Mouse (Mus musculus) granulocyte monocyte progenitor cell, adult 5-6 weeks (primary cell): ENCODE data around the gene Gm28372. TPM values are rescaled to one million over a fixed set of nuclear protein-coding genes. Genes with fewer than 3 reads are reported as not detected.
"Not testable (repeated sequence)": the region's sequence is repeated elsewhere in the genome, so short reads cannot be mapped to it uniquely, and the experiment has no call there.

Experiments
- ATAC-seq: replicated peaks from 2 replicates; pipeline ENCODE4 v1.8.0; 2016; ENCODE audit warnings: mild to moderate bottlenecking, moderate TSS enrichment, inconsistent platforms; ENCODE audit not compliant: poor library complexity, severe bottlenecking
- total RNA-seq, 2 experiments: library from RNA; stranded (forward) in 1 of 2; stranded (reverse) in 1 of 2; fragments of 200-712, 200-1000 nt in 1 of 2; fragments of >200 nt in 1 of 2; fragmentation: Nextera tagmentation in 1 of 2; gene quantifications; 2 replicates each; pipeline ENCODE4 v1.2.3; 2014 to 2017

The Gm28372 gene
- total RNA-seq (2014; fragmentation: Nextera tagmentation) (not detected in 2 replicates), total RNA-seq (2017) (not detected in 2 replicates)

DNA sequence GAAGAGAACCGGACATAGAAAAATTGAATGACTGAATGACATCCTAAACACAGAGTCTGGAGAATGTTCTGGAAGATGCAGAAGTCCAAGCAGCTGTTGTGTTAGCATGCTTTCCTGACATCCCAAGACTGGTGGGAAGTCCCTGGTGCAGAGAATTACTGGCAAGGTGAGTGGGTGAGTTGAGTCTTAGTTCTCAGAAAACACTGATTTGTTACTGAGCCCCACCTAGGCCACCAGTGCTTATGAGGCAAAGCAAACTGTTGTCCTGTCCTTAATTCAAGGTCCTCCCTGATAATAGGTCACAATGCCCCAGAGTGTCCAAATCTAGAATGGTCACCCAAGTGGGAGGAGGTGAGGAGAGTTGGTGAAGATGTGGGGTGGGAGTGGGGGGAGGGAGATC lies at the start of gene Gm28372, which contains the start of gene 1700020A23Rik:
Gene Gm28372 (plus strand): TSS at position 301 of the 400 bp plus-strand sequence.
Gene 1700020A23Rik (plus strand): TSS at position 321 of the 400 bp plus-strand sequence.
- ATAC-seq = no peak

GRCm38 (mm10) chr2:130357551-130357950 lies 47.5 kb upstream of the Gm28372 start:
- no peak for ATAC-seq

DNA sequence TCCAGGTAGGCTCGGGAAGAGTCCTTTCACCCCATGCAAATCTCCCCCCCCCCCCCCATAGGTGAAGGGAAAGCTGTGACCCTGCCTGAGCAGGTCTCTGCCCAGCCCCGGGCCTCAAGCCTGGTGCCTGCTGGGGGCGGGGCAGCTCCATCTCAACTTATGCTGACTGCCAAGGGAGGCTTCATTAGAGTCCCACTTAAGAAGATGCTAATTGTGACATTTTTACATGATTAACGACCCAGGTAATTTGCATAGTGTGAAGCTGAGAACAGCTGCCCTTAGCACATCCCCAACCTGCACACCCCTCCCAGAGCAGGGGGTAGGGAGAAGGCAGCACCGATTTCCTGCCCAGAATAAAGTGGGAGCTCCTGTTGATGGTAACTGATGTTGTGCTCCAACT lies 46.2 kb upstream of the Gm28372 start:
- ATAC-seq = no peak

GRCm38 (mm10) chr2:130362511-130363026 lies 42.5 kb upstream of the Gm28372 start:
- ATAC-seq = peak; percentile 53; the same call in 1 of the 2 replicates

GRCm38 (mm10) chr2:130365211-130366094 lies 39.6 kb upstream of the Gm28372 start:
- ATAC-seq = peak; percentile 41; the same call in 1 of the 2 replicates

DNA sequence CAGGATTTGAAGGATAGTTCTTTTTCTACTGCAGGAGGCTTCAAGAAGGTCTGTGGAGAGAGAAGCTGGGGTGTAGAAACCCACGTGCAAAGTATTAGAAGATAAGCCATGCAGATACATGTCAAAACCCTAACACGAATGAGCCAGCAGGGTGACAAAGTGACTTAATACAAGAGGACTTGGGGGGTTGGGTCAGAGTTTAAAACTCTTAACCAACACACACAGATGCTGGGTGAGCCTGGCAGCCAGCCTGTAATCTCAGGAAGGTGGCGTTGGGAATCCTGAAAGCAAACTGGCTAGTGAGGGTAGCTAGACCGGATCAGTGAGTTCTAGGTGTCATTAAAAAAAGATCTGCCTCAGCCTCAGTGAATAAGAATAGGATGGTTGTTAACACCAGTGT lies 37.7 kb upstream of the Gm28372 start:
- ATAC-seq = no peak

DNA sequence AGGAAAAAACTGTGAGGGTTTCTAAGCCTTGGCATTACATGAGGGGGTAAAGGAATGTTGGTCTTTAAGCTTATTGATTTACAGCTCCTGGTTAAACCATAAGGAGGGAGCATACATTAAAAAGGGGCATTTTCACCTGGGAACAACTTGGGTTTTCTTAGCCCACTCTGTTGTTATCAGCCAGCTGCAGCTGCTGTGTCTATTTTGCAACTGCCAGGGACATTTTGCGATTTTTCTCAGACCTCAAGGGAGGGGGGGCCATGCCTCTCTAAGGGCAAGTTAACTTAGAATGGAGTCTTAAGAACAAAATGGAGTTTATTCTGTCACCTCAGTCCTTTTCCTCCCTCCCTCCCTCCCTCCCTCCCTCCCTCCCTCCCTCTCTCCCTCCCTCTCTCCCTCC lies 32.0 kb upstream of the Gm28372 start:
- not testable (repeated sequence) for ATAC-seq

DNA sequence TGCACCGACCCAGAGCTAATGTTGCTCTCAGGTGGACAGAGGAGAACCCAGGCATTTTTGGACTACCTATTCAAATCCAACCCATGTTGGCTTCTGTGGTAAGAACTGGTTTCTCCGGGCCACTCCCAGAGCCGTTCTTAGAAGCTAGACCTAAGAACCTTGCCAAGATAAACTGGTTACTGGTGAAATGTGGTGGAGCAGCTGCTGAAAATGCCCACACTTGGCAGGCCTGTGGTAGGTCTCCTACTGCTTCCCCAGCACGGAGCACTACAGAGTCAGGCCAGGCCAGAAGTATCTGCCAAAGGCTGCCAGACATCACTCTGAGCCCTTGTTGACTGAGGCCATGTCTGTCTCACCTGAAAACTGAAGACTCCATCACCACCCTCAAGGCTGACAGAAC lies 30.1 kb upstream of the Gm28372 start:
- no peak for ATAC-seq

- no peak for ATAC-seq
These were observed 21.8 kb upstream of the Gm28372 start for GRCm38 (mm10) chr2:130383205-130383604.

GRCm38 (mm10) chr2:130383895-130384294 lies 21.1 kb upstream of the Gm28372 start:
- no peak for ATAC-seq

DNA sequence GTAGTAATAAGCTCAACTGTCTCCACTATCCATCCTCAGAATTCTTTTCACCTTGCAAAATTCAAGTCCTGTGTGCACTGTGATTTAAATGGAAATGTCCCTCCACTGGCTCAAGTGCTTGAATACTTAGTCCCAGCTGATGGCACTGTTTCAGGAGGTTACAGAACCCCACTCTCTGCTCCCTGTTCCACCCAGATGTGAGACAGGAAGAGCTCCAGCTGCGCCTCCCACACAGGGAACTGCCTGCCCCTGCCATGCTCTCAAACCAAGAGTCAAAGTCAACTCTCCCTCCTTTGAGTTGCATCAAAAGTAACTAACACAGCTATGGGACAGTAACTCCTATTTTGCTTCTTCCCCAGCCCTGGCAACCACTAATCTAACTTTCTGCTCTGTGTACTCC lies 18.8 kb upstream of the Gm28372 start:
- no peak for ATAC-seq

GRCm38 (mm10) chr2:130388796-130389195 lies 16.2 kb upstream of the Gm28372 start:
- peak; percentile 58; the same call in 1 of the 2 replicates for ATAC-seq

DNA sequence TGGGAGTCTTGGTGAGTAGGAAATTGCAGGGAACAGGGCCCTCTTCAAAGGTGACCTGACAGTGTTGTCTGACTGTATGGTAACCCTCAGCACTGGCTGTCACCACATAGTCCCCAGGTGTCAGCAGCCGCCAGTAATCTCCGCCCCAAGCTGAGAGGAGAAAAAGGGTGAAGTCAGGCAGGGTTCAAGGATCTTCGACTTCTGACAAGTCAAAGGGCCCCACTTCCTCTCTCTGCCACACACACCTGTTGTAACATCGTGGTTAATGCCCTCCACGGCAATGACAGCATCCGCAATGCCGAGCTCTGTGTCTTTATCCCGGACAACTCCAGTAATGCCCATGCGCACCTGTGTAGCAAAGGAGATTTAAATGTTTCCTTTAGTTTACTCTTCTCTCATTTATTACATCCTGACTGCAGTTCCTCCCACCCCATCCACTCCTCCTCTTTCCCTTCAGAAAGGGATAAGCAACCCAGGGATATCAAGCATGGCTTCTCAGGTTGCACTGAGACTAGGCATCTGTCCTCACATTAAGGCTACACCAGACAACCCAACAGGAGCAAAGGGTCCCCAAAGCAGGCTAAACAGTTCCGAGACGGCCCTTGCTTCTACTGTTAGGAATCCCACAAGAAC lies 13.9 kb upstream of the Gm28372 start:
- ATAC-seq = no peak

DNA sequence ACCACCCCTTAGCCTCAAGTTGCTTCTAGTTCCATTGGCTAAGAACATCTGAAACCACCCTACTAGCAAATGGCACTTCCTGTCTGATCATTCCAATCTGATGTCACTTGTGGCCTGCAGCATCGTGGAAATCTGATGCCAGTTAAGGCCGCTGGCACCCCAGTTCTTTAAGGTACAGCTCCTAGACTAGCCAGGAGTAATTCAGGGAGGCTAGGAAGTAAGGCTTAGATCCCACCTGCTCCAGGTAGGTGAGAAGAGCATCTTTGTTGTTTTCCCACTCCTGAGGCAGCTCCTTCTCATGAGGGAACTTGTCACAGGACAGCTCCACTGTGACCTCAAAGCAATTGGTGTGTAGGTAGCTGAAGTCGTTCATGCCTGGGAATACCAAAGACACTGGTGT lies 12.2 kb upstream of the Gm28372 start:
- no peak for ATAC-seq

GRCm38 (mm10) chr2:130395696-130396095 lies 9.3 kb upstream of the Gm28372 start:
- no peak for ATAC-seq

GRCm38 (mm10) chr2:130397186-130397985 lies 7.7 kb upstream of the Gm28372 start, which contains the start of gene Cpxm1:
Gene Cpxm1 (minus strand): TSS chr2:130397574.
- peak; percentile 53 for ATAC-seq

- peak; percentile 53 for ATAC-seq
These were observed 6.9 kb upstream of the Gm28372 start for GRCm38 (mm10) chr2:130398091-130398490.

- ATAC-seq = no peak
These were observed 5.0 kb upstream of the Gm28372 start for GRCm38 (mm10) chr2:130400046-130400445.

DNA sequence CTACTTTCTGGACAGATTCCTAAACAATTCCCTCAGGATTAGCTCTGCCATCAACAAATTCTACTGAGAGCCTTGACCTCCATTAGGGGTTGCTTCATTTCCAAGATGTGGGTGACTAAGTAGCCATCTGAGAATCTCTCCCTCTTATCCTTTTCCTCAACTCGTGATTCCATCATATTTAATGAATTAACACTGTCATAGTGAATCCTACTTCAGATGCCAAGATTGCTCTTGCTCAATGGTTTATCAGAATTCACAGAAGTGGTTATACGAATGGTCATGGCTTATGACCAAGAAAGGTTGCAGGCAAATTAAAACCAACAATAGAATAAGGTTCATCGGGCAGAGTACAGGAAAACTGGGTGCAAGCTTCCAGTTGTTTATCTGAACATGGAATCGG lies 3.1 kb upstream of the Gm28372 start:
- no peak for ATAC-seq

GRCm38 (mm10) chr2:130406178-130406577 lies 1.1 kb downstream of the Gm28372 start, which contains the start of gene Tmem239:
Gene Tmem239 (plus strand): TSS chr2:130406478.
- no peak for ATAC-seq
